Mouse (Mus musculus) liver (tissue): ENCODE measurements around the gene Rsad1.

Experiments
- DNase-seq: peaks from one replicate; pipeline ENCODE4 v3.0.0-alpha.2; 2020; ENCODE audit warnings: mixed read lengths

The Rsad1 gene

GRCm38 (mm10) chr11:94548888-94549690 lies at the start of gene Rsad1:
Gene Rsad1 (minus strand): TSS chr11:94549255.
- DNase-seq = peak; percentile 91

- no peak for DNase-seq
Measured at GRCm38 (mm10) chr11:94598437-94599120, 49.5 kb upstream of the Rsad1 start.

GRCm38 (mm10) chr11:94597319-94597718 lies 48.3 kb upstream of the Rsad1 start:
- no peak for DNase-seq

GRCm38 (mm10) chr11:94596311-94596852 lies 47.3 kb upstream of the Rsad1 start:
- DNase-seq = peak; percentile 61

- DNase-seq = no peak
Measured at GRCm38 (mm10) chr11:94587511-94587910, 38.5 kb upstream of the Rsad1 start.

- DNase-seq = no peak
Measured at GRCm38 (mm10) chr11:94585091-94585490, 36.0 kb upstream of the Rsad1 start.

- no peak for DNase-seq
Measured at GRCm38 (mm10) chr11:94580111-94580740, 31.2 kb upstream of the Rsad1 start.

GRCm38 (mm10) chr11:94576361-94576760 lies 27.3 kb upstream of the Rsad1 start:
- DNase-seq = no peak

GRCm38 (mm10) chr11:94575036-94575435 lies 26.0 kb upstream of the Rsad1 start:
- no peak for DNase-seq

GRCm38 (mm10) chr11:94574560-94574959 lies 25.5 kb upstream of the Rsad1 start:
- DNase-seq = no peak

GRCm38 (mm10) chr11:94571850-94572249 lies 22.8 kb upstream of the Rsad1 start:
- no peak for DNase-seq

GRCm38 (mm10) chr11:94570612-94571011 lies 21.6 kb upstream of the Rsad1 start:
- peak; percentile 30 for DNase-seq

GRCm38 (mm10) chr11:94567326-94567725 lies 18.3 kb upstream of the Rsad1 start:
- DNase-seq = no peak

- no peak for DNase-seq
Measured at GRCm38 (mm10) chr11:94566534-94566933, 17.5 kb upstream of the Rsad1 start.

- DNase-seq = no peak
Measured at GRCm38 (mm10) chr11:94565151-94565479, 16.1 kb upstream of the Rsad1 start.

GRCm38 (mm10) chr11:94564437-94565150 lies 15.5 kb upstream of the Rsad1 start, which contains the start of gene Chad:
Gene Chad (plus strand): TSS chr11:94565047.
- peak; percentile 48 for DNase-seq

- no peak for DNase-seq
Measured at GRCm38 (mm10) chr11:94563821-94564220, 14.8 kb upstream of the Rsad1 start.

GRCm38 (mm10) chr11:94563383-94563782 lies 14.3 kb upstream of the Rsad1 start:
- DNase-seq = no peak

- no peak for DNase-seq
Measured at GRCm38 (mm10) chr11:94558226-94558625, 9.2 kb upstream of the Rsad1 start.

- DNase-seq = no peak
Measured at GRCm38 (mm10) chr11:94550442-94550744, 1.3 kb upstream of the Rsad1 start.

- DNase-seq = peak; percentile 30
Measured at GRCm38 (mm10) chr11:94549691-94550441, 811 bp upstream of the Rsad1 start.
